Mouse (Mus musculus) C2C12 (cell line): ENCODE results near the gene Ptprn2. TPM values are rescaled to one million over a fixed set of nuclear protein-coding genes. Genes with fewer than 3 reads are reported as not detected.

ENCODE experiments used
- H3K27me3 ChIP-seq: one replicate; pipeline ENCODE4 v1.6.1; 2011; ENCODE audit not compliant: control insufficient read depth, insufficient read depth, insufficient read length
- H3K36me3 ChIP-seq: one replicate; pipeline ENCODE4 v1.6.1; 2011; ENCODE audit not compliant: control insufficient read depth, insufficient read depth
- H3K4me3 ChIP-seq: one replicate; pipeline ENCODE4 v1.5.1; 2011; ENCODE audit warnings: mild to moderate bottlenecking, control low read depth; ENCODE audit not compliant: poor library complexity, insufficient read depth, severe bottlenecking
- H3K79me2 ChIP-seq: one replicate; pipeline ENCODE4 v1.6.1; 2011; ENCODE audit not compliant: control insufficient read depth, insufficient read depth
- H3K79me3 ChIP-seq: one replicate; pipeline ENCODE4 v1.6.1; 2011; ENCODE audit warnings: low read depth, control low read depth
- H3ac ChIP-seq: one replicate; pipeline ENCODE3; 2011; ENCODE audit warnings: low read depth; ENCODE audit not compliant: control insufficient read depth, insufficient read length
- CEBPB ChIP-seq: IDR thresholded peaks from one replicate; pipeline ENCODE4 v1.6.1; 2011; ENCODE audit warnings: low read depth, mild to moderate bottlenecking, control low read depth, moderate library complexity
- CTCF ChIP-seq: IDR thresholded peaks from one replicate; pipeline ENCODE4 v1.5.1; 2011; ENCODE audit not compliant: control insufficient read depth, insufficient read depth, insufficient read length
- FOSL1 ChIP-seq: IDR thresholded peaks from one replicate; pipeline ENCODE4 v1.8.0; 2011; ENCODE audit warnings: mild to moderate bottlenecking, low read length; ENCODE audit not compliant: poor library complexity, insufficient read depth, severe bottlenecking
- MAX ChIP-seq: IDR thresholded peaks from one replicate; pipeline ENCODE4 v1.6.1; 2011; ENCODE audit warnings: mild to moderate bottlenecking, control low read depth
- MYOD1 ChIP-seq: IDR thresholded peaks from one replicate; pipeline ENCODE4 v1.6.1; 2011; ENCODE audit warnings: low read depth; ENCODE audit not compliant: control insufficient read depth, insufficient read length
- MYOG ChIP-seq: IDR thresholded peaks from one replicate; pipeline ENCODE4 v1.6.1; 2011; ENCODE audit not compliant: control insufficient read depth, insufficient read length; ENCODE audit errors: extremely low read depth
- USF1 ChIP-seq: IDR thresholded peaks from one replicate; pipeline ENCODE4 v1.6.1; 2011; ENCODE audit warnings: low read depth, mild to moderate bottlenecking, control low read depth, moderate library complexity
- polyA plus RNA-seq: library from polyadenylated mRNA; unstranded; fragments of >200 nt; fragmentation: generic; extraction: Trizol; gene quantifications from one replicate; pipeline ENCODE4 v1.2.1, GENCODE M21; 2012; ENCODE audit warnings: missing spikeins

The Ptprn2 gene
- polyA plus RNA-seq, 1 experiment, result 0.41 TPM

DNA sequence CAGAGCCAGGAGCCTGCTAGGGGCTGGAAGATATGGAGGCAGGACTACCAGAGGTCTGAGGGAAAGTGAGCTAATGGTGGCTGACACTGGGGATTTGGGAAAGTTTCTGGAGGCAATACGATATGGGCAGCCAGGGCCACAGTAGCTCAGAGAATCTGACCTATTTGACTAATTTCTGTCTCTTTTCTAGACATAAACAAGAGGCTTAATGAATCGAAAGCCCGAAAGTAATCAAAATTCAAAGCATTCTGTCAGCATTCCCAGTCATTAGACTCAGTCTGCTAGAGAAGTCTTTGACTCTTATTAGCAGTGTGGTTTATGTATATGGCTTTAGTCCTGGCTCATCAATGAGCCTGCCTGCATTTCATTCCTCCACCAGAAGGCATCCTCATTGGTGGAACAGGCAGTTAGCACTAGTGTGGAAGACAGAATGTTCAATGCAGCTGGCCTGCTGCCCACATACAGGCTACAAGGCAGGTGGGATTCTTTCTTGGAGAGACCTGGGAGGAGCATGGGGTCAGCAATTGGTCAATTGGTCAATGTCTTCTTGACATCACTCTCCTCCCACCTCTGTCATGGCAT is 353.2 kb downstream of the Ptprn2 start:
- TF ChIP-seq MYOD1 (no peak), MAX (no peak), CEBPB (no peak), USF1 (no peak), CTCF (no peak), MYOG (no peak), FOSL1 (no peak)
- Histone ChIP-seq H3K79me3 (no peaks in the 10 kb centered on the region), H3K36me3 (no peaks in the 10 kb centered on the region), H3K79me2 (no peaks in the 10 kb centered on the region), H3K4me3 (no peak overlapping the region), H3K27me3 (no peaks in the 10 kb centered on the region), H3ac (no peak overlapping the region)

DNA sequence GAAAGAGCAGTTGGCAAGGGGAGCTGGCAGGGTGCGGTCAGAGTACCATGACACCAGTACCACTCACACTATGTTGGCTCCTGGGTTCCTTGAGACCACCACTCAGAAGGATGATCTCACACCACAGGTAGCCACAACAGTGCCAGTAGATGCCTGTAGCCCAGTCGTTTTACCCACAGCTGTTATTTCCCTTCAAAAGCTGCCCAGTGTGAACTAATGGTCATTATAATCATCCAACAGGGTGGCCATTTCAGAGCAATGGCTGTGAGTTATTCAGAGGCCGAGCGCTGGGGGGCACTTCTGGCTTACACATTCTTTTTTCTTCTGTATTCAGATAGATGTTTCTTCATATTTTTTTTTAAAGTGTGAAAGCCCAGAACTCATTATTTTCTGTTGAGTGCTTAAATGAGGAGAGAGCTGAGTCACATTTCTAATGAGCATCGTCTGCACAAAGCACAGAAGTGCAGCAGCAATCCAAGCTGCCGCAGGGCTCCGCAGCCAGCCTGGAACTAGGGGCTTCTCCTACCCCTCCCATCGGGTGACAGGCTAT is 357.3 kb downstream of the Ptprn2 start:
- no peaks in the 10 kb centered on the region for H3K79me2 ChIP-seq
- no peak for TF ChIP-seq CTCF
- no peak for TF ChIP-seq MAX
- no peak for TF ChIP-seq USF1
- TF ChIP-seq CEBPB, result no peak
- no peaks in the 10 kb centered on the region for H3K79me3 ChIP-seq
- H3K4me3 ChIP-seq, result no peak overlapping the region
- H3K27me3 ChIP-seq, result no peaks in the 10 kb centered on the region
- H3ac ChIP-seq, result no peak overlapping the region
- no peaks in the 10 kb centered on the region for H3K36me3 ChIP-seq

DNA sequence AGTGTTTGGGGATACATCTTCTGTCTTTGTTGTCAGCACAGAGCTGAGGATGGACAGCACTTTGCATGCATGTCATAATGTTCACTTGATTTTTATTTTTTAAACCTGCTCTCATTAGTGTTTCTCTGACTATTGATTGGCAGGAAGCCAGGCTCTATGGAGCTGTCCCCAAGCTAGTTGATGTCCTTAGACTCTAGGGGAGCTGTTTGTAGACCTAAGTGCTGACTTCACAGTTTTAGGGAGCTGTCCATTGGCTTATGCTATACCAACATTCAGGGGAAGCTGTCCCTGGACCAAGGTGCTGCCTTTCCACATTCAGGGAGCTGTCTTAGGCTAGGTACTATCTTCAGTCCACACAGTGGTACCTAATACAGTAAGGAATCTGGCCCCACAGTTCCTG is 360.7 kb downstream of the Ptprn2 start:
- H3K4me3 ChIP-seq, result no peak overlapping the region
- TF ChIP-seq USF1 (no peak), CEBPB (no peak), MYOG (no peak), MYOD1 (no peak), FOSL1 (no peak), CTCF (no peak), MAX (no peak)
- H3ac ChIP-seq, result no peak overlapping the region
- no peaks in the 10 kb centered on the region for H3K79me3 ChIP-seq
- H3K36me3 ChIP-seq, result no peaks in the 10 kb centered on the region
- no peaks in the 10 kb centered on the region for H3K79me2 ChIP-seq
- no peaks in the 10 kb centered on the region for H3K27me3 ChIP-seq

DNA sequence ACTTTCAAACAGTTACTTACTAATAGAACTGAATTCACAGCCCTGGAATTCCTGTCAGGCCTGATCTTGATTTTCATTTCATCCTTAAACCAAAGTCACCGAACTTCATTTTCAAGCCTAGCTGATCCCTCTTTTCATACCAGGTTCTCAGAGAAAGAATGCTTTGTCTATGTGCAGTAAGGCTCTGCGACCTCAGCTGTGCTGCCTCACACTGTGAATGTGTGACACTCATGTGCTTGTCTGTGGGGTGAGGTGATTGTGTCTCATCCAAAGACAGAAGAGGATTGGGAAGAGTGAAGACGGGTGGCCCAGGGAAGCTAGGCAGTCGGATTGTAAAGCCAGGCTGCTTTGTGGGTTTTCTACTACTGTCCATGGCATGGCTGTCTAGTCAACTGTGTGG is 361.5 kb downstream of the Ptprn2 start:
- no peaks in the 10 kb centered on the region for H3K36me3 ChIP-seq
- no peak for TF ChIP-seq CTCF
- no peak for TF ChIP-seq CEBPB
- no peak for TF ChIP-seq FOSL1
- TF ChIP-seq MAX, result no peak
- no peak for TF ChIP-seq USF1
- TF ChIP-seq MYOD1, result no peak
- no peak for TF ChIP-seq MYOG
- no peaks in the 10 kb centered on the region for H3K79me2 ChIP-seq
- H3K4me3 ChIP-seq, result no peak overlapping the region
- no peak overlapping the region for H3ac ChIP-seq
- no peaks in the 10 kb centered on the region for H3K27me3 ChIP-seq
- no peaks in the 10 kb centered on the region for H3K79me3 ChIP-seq

DNA sequence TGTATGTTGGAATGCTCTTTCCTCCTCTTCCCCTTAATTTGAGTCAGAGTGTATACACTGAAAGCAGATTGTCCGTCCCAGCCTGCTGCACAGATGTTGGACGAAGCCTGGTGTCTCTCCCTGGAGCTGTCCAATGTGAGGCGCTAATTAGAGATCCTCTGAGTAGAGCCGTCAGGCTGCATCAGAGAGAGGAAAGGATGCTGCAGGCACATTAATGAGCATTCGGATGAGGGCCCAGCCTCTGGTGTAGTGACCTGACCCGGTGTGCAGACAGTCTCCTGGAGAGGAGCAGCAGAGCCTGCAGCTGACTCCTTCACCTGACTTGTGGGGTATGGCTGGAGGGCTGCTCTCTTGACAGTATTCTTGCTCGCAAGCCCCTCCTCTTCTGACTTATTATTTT is 370.8 kb downstream of the Ptprn2 start:
- Histone ChIP-seq H3K79me2 (no peaks in the 10 kb centered on the region), H3K36me3 (no peaks in the 10 kb centered on the region), H3ac (no peak overlapping the region), H3K27me3 (no peaks in the 10 kb centered on the region), H3K4me3 (no peak overlapping the region), H3K79me3 (no peaks in the 10 kb centered on the region)
- TF ChIP-seq MYOD1 (no peak), MAX (no peak), CTCF (no peak), MYOG (no peak), USF1 (no peak), CEBPB (no peak), FOSL1 (no peak)

DNA sequence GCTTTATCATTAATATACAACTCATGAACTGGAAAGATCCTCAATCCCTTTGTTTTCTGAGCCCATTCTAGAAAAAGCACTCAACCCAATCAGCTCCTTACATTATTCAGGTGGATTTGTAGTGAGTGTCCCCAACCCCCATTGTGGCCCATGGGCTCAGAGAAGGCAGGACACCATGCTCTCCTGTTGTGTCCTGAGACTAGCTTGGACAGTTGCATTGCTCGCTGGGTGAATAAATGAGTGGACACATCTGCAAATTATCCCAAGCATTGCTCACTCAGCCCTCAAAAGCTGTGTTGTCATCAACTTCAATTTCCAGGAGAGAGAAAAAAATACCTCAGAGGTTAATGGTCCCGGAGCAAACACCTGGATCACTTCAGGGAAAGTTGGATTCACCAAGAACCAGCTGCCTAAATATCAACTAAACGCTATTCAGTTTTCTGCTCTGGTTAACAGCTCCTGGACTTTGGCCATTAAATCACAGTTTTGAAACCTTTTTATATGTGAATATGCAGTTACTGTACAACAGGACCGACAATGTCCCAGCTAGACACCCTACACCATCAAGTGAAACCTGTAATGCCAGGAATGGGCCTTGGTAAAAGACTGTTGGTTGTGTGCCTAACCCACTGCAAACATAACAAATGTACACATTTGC is 376.0 kb downstream of the Ptprn2 start:
- Histone ChIP-seq H3ac (no peak overlapping the region), H3K4me3 (no peak overlapping the region), H3K27me3 (no peaks in the 10 kb centered on the region), H3K79me3 (no peaks in the 10 kb centered on the region), H3K79me2 (no peaks in the 10 kb centered on the region), H3K36me3 (no peaks in the 10 kb centered on the region)
- TF ChIP-seq USF1, result no peak
